ENCODE assay signal across 1 mouse cellular context in the genomic region with DNA sequence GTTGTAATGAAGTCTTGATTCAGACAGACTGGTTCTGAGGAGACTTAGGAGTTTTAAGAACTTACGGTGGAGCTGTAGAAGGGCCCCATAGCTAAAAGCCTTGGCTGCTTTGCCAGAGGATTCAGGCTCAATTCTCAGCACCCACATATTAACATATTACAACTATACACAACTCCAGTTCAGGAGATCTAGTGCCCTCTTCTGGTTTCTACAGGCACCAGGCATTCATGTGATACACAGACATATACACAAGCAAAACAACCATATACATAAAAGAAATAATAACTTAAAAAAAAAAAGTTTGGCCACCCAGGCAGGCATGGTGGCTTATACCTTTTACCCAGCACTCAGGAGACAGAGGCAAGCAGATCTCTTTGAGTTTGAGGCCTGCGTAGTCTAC.
TF ChIP-seq lines count a peak whose summit lies in the region.

No protein-coding gene starts in this region.

TF ChIP-seq in MEL, 35 proteins besides CTCF, POLR2A, EP300 and RAD21:
- TF ChIP-seq SMC3 (IDR thresholded peaks at IDR 0.05; ENCODE audit: low read depth, low read length) (peak; percentile 60), NELFE (IDR thresholded peaks at IDR 0.05; ENCODE audit: low read depth, low read length) (no peak), GABPA (IDR thresholded peaks at IDR 0.05; ENCODE audit: low read depth, low read length) (no peak), HCFC1 (IDR thresholded peaks at IDR 0.05; ENCODE audit: low read depth, low read length) (no peak), MYB (IDR thresholded peaks at IDR 0.05; ENCODE audit: low read depth, low read length) (no peak), ZC3H11A (IDR thresholded peaks at IDR 0.05; ENCODE audit: low read depth, low read length) (peak; percentile 36; the same call in 1 of the 2 replicates), KAT2A (conservative IDR thresholded peaks at IDR 0.05; ENCODE audit: low read depth, low read length) (no peak)
